Mouse (Mus musculus) R1 (cell line): ENCODE measurements around the gene Dync1li1.

Experiments used
- DNase-seq: peaks from one replicate; pipeline ENCODE4 v3.0.0-alpha.2; 2018; ENCODE audit warnings: low read depth, low spot score

Gene Dync1li1

DNA sequence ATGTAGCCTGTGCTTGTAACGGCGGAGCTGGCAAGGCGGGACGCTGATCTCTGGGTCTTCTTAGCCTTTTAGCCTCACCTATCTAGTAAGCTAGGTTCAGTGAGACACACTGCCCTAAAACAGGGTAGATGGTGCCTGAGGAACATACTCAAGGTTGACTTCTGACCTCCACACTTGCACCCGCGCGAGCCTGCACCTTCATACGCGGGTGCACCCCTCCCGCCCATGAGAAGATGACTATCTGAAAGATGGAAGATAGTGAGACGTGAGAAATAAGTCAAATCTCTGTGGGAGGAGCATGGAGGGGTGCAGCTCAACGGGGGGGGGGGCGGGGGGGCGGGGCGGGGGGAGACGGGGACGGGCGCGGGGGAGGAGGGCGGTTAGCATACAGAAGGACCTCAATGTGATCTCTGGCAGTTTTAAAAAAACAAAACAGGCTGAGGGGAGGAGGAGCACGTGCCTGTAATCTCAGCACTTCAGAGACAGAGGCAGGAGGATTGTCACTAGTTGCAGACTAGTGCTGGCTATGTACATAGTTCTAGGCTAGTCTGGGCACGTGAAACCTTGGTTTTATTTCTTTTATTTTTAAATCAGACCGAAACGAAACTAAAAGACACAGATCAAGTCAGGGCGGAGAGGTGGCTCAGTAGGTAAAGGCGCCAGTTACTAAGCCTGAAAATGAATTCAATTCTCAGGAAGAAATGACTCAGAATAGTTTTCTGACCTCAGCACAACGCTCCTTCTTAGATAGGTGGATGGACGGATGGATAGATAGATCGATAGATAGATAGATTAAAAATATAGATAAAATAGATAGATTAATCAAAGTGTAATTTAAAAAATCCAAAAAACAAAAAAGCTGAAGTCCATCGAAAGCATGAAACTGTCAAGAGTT lies 41.6 kb downstream of the Dync1li1 start:
- DNase-seq, result peak; percentile 55

DNA sequence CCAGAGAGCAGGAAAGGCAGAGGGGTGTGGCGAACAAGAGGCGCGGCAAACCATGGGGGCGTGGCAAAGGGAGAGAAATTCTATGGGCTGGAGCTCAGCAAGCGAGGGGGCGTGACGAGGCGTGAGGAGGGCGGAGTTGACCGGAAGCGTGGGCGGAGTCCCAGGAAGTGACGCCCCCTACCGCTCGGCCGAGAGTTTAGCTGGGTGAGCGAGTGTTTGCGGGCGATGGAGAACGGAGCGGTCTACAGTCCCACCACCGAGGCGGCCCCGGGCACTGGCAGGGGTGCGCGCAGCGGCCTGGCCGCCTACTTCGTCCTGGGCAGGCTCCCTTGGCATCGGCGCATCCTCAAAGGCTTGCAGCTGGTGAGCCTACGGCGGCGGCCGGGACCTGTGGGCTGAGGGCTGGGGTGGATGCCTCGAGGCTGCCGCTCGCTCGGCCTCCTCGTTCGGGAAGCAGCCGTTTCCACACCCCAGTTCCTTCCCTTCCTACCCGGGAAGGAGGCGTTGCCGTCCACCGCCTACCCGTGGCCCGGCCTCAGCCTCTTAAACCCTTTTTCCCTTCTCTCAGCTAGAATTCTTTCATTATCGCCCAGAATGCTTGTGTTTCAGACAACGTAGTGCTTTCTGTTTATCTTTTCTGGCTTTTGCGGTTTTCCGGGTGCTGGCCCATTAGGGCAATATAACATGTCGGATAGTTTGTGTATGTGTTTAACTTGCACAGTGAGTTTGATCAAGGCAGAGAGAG lies 42.6 kb downstream of the Dync1li1 start, which contains the start of gene Cmtm6:
Cmtm6 (plus strand) TSS at position 106 of the 745 bp plus-strand sequence.
- DNase-seq, result peak; percentile 95

DNA sequence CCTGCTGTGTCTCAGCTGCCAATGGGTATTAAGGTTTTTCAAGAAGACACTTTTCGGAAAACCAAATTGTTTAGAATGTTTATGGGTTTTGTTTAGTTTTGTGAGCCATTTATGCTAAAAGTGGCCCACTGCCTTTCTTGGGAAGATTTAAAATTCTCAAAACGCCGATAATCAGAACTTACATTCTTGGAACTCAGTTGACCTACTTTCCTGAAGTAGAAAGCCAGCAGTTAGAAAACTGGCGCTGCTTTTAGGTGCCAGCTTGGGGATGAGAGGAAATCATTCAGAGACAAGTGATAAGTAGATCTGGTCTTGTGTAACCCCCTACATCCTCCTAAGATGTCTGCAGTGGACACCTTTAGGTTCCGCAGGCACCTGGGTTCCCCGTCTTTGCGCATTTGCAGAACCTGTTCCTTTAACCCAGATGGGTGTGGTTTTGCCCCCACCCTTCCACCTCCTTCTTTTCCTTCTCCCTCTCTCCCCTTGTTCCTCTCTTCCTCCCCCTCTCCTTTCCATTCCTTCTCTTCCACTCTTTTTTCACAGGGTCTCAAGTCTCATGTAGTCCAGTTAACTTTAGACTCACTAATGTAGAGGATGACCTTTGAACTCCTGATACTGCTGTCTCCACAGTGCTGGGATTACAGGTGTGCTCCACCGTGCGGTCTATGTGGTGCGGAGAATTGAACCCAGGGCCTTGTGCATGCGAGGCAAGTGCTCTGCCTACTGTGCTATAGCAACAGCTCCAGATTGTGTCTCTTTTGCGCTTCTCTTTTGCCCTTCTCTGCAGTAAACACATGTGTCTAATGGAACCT lies 43.5 kb downstream of the Dync1li1 start:
- no peak for DNase-seq

DNA sequence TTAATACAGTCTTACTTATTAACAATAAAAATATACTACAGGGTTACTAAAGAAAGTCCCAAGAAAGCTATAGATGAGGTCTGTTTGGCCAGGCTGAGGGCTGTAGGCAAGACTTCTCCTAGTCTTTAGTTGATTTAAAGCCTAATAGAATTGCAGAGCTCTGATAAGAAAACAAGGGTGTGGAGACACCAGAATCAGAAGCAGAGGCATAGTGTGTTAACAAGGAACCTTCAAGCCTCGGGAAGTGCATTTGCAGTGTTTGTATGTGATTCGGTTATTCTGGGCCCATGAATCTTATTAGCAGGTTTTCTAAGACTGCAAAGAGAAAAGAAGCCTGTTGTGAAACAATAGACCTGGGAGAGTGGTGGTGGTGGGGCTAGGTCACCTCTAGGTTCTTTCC lies 44.6 kb downstream of the Dync1li1 start:
- DNase-seq, result no peak

DNA sequence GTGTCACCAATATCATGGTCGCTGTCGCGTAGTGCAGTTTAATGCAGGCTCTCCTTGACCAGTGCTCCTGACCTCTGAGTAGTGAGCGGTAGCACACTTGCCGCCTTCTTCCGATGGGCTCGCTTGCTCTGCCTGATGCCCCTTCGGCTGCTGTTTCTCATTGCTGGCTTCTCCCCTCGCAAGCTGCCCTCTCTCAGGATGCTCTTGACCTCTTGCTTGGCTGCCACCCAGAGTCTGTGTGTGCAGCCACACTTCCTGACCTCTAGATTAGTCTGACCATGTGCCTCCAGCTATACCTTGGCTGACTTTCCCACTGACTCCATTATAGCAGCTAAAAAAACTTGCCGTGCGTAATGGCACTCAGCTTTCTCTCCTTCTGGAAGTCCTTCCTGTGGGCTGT lies 47.9 kb downstream of the Dync1li1 start:
- DNase-seq, result no peak

DNA sequence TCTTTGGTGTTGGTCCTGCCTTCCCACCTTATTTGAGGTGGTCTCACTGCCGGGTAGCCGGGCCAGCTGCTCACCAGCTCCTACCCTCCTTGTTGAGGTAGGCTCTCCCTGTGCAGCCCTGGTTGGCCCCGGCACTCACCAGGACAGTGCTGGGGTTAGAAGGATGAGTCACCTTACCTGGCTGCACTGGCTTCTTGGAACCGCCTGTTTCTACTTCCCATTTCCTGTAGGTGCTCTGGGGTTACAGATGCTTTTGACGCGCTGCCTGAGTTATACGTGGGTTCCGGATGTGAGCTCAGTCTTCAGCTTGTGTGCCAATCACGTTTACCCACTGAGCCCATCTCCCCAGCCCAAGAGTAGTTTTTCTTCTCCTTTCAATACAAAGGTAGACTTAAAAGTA lies 51.7 kb downstream of the Dync1li1 start:
- DNase-seq, result no peak

DNA sequence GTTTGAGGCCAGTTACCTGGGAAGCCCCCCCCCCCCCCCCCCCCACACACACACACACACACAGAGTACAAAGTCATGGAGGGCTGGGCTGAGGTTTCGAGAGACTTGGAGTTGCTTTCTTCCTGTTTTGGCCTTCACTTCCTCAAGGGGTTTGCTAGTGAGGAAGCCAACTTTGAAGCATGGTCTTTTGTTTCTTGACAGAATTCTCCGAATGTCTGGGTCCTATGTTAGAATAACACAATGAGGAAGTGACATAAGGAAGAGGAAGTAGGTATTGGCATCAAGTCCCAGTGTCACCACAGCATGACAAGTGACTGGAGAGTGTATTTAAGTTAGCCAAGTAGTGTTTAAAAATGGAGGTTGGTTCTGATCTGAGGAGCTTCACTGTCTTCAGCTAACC lies 54.1 kb downstream of the Dync1li1 start:
- no peak for DNase-seq

DNA sequence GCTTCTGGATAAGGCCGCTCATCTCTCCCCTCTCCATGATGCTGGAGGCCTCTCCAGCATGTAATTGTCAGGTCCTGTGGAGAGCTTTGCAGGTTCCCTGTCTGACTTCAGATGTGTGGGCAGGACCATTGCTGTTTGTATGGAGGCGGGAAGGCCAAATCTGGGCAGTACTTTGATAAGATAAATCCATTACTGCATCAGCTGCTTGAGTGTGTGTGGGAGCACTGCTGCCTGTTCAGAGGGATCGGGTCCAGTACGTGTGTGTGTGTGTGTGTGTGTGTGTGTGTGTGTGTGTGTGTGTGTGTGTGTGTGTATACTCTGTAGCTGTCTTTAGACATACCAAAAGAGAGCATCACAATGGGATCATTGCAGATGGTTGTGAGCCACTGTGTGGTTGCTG lies 56.6 kb downstream of the Dync1li1 start:
- DNase-seq, result no peak

DNA sequence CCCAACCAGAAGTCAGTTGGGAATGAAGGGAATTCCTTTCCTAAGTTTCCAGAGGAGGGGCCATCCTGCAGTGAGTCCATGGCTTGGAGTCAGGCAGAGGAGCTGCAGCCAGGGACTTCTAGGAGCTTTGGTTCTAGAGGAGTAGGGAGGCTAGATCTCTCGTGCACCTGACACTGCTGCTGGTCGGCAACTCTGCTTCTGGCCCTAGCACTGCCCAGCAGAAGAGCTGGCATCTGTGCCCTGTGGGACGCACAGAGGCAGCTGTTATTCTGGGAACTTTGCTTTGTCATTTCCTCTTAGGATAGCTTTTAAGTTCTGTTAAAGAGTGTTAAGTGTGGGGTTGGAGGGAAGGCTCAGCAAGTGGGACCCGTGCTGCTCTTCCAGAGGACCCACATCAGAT lies 57.1 kb downstream of the Dync1li1 start:
- DNase-seq, result no peak

DNA sequence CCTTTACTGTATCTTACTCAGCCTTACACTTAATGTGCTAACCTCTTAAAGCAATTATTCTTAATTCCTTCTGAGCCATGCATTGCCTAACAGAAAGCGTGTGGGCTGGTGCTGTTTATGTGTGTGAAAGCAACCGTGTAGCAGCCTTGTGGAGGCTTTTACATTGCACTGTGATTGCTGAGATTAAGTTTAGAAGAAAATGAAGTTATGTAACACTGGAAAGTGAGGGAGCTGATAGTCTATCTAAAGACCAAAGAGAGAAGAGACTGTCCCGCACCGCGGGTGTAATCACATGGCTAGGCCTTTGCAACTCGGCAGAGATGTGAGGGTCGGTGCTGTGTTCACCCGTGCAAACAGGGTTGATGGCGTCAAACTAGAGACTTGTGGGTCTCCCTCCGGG lies 58.4 kb downstream of the Dync1li1 start:
- DNase-seq, result no peak

DNA sequence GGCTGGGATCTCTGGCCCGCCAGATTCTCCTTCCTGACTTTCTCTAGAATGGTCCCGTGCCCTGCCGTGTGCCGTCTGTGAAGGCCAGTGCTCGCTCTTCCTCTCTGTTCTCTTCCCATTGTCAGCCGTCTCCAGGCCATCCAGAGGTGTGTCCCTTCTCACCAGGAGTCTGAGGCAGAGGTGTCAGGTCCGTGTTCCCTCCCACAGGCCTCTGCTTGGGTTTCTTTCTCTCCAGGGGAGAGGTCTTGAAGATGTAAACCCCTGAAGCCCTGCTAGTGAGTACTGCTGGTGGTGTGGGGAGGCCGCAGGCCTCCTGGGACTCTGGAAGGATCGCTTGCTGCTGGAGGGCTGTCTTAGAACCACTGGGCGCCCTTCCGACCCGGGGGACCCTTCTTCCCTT lies 58.9 kb downstream of the Dync1li1 start:
- DNase-seq, result peak; percentile 61

DNA sequence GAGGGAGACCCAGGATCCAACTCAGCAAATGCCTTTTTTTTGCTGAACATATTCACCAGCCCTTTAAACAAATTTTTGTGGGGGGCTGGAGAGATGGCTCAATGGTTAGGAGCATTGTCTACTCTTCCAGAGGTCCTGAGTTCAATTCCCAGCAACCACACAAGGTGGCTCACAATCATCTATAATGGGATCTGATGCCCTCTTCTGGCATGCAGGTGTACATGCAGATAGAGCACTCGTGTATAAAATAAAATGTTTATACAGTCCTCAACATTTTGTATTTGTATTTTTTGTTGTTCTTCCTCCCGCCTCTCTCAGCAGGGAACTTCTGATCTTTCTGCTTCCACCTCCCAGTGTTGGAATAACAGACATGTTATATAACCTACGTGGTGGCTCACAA lies 63.0 kb downstream of the Dync1li1 start:
- no peak for DNase-seq

DNA sequence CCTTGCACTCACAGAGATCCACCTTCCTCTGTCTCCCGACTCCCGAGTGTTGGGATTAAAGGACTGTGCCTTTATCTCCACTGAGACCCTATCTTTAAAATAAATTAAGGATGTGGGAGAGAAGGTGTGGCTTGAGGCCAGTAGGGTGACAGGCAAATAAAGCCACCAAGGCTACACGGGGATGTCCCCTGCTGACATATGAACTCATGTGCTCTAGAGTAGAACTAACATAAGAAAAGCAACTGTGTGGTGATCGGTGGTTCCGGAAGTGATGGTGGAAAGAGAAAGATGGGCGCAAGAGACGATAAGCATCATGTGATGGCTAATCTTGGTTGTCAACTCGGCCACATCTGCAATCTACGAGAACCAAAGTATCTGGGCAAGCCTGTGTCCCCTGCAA lies 63.7 kb downstream of the Dync1li1 start:
- no peak for DNase-seq

DNA sequence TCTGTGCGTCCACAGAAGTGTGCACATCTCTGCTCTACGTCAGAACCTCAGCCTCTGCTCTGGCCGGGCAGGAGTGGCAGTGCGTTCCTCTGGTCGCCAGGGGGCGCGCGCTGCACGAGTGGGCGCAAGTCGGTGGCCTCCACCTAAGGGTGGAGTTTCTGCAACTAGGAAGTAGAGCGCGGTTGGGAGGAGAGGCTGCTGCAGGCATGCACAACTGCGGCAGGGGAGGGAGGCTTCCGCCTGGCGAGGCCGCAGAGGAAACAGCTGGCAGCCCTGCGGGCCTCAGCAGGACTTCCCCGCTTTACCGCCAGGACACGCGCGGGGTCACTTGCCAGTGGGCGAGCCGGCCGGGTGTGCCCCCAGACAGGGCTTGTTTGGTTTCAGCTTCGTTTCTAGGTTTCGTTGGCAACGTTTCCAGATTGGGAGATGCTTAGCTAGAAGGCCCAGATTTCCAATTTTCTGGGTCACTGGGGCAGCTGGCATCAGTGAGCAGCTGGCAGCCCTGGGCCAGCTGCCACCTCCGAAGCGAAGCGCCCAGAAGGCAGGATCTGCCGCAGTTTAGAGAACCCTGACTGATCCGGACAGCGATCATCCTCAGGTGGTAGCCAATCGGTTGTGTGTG lies 64.4 kb downstream of the Dync1li1 start:
- DNase-seq, result peak; percentile 89

DNA sequence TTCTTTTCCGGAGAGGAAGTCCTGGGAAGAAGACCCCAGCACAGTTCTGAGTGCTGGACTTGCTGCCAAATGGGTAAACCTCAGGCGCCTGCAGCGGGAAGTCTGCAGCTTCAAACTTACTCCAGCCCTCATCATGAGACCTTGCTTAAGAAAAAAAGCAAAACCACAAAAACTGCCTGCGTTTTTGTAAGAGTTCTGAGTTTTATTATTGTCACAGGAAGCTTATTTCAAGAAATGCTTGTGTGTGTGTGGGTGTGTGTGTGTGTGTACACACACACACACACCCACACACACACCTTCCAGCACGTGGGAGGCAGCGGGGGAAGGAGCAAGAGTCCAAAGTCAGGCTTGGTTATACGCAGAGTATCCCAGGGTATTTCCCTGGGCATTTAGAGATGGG lies 69.7 kb downstream of the Dync1li1 start:
- DNase-seq, result peak; percentile 75

DNA sequence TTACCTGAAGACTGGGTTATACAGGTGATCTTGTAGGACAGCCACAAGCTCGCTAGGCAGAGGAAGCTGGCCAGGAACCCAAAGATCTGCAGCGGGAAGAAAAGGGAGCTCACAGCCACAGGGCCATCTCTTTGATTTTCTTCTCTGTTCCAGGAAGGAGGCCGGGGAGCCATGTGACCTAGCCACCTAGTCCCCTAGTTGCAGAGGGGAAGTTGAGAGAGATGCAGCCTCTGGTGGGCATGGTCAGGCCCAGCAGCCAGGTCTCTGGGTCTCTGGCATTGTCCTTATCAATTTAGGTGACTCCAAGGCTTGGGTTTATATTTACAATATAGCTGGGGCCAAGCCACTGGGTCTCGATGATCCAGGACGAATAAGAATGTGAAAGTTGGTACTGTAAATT lies 70.2 kb downstream of the Dync1li1 start:
- no peak for DNase-seq

DNA sequence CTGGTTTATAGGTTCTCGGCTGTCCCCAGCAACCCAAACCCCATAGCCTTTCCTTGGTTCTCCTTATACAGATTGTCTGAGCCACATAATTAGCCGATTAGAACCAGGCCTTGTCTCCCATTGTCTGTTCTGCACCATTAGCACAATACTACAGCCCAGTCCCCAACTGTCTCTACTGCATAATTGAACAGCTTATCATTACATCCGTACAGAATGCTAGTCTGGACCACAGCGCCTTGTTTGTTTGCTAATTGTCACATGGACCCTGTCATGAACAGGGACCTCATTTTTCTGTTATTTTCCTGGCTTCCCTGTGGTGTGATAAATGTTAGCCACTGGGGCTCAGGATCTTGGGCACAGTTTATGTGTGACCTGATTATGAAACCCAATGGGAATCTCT lies 71.3 kb downstream of the Dync1li1 start:
- DNase-seq, result no peak

DNA sequence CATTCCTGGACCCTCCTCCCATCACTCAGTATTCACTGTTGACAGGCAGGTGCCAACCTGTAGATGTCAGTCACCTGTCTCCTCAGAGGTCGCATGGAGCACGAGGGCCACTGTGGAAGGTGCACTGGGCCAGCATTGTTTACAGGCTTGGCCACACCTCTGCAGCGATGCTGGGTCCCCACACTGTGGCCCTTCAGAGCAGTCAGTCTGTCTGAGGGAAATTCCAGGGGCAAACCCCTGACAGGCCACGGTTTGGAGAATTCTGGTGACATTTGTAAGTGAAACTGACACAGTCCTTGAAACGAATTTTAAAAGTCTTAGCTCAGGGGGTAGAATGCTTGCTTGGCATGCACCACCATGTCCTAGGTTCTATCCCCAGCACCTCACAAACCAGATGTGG lies 71.8 kb downstream of the Dync1li1 start:
- DNase-seq, result no peak

DNA sequence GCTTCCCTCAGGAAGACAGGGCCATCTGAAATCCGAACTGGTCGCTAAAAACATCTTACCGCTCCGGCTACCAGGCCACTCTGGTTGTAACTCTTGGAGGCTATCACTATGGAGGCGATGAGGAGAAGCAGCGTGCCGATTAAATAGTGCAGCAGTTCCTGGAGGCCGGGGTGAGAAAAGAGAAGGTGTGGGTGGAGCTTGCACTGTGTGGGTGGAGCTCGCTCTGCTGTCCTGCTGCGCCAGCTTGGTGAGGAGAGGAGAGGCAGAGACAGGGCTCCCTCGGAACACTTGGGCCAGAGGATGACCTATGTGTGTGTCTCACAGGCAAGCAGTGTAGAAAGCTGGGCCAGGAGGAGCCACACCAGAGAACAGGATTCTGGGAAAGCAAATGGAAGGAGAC lies 73.3 kb downstream of the Dync1li1 start:
- DNase-seq, result peak; percentile 57

DNA sequence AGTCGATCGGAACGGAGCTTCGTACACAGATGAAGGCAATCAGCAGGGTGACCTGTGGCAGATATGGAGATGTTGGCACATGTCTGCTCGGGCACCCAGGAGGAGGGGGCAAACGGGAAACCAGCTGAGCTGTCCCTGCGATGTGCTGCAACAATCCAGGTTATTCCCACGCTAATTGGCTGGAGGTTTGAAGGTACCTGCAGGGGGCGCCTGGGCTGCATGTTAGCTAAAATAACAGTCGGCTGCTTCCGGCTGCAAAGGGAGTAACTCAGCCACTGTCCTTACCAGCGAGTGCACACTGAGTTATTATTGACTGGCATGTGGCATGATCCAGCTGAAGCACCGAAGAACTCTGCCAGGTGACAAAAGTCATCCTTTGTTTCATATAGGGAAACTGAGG lies 74.8 kb downstream of the Dync1li1 start:
- DNase-seq, result peak; percentile 86

DNA sequence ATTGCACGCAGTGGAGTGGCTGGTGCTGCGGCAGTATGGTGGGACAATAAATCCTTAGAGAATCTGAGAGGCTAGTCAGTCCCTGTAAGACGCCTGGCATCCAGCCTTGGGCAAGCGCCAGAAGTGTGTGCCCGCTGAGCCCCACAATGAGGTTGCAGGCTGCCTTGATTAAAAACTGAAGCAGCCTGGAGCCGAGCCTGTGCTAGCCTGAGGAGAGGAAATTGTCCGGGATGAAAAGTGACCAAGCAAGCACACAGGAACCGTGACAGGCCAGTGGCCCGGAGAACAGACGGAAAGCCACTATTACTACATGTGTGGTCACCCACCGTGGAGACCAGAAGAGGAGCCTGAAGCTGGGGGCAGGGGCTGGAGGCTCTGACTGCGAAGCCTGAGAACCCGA lies 78.4 kb downstream of the Dync1li1 start:
- no peak for DNase-seq

DNA sequence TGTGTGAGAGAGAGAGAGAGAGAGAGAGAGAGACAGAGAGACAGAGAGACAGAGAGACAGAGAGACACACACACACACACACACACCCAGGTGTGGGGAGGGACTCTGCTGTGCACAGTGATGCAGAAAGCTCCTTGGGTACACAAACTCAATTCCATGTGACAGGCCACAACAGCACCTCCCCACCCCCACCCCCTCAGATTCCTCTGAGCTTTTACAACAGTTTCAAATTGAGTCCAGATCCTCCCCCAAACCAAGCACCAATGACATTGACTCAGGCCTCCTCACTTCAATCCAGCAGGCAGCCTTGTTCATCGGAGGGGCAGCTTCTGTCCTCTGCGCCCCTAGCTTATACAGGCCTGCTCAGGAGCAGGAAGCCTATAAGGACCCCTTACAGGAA lies 78.9 kb downstream of the Dync1li1 start:
- DNase-seq, result no peak
